Mouse (Mus musculus) MN1 (cell line): Measurements from ENCODE around the gene Ppib.

Experiments
- DNase-seq: peaks from one replicate; pipeline ENCODE4 v3.0.0-alpha.2; 2016; ENCODE audit warnings: low spot score

The Ppib gene

GRCm38 (mm10) chr9:66078072-66078471 is 18.1 kb downstream of the Ppib start:
- DNase-seq = no peak

GRCm38 (mm10) chr9:66078493-66078892 is 18.5 kb downstream of the Ppib start:
- DNase-seq = no peak

- DNase-seq = no peak
Measured at GRCm38 (mm10) chr9:66080804-66081459, 20.9 kb downstream of the Ppib start.

GRCm38 (mm10) chr9:66081999-66082398 is 22.0 kb downstream of the Ppib start:
- DNase-seq = no peak

- no peak for DNase-seq
Measured at GRCm38 (mm10) chr9:66084171-66084570, 24.1 kb downstream of the Ppib start.

GRCm38 (mm10) chr9:66087062-66087461 is 27.0 kb downstream of the Ppib start:
- no peak for DNase-seq

- peak; percentile 37 for DNase-seq
Measured at GRCm38 (mm10) chr9:66088411-66088810, 28.4 kb downstream of the Ppib start.

- peak; percentile 50 for DNase-seq
Measured at GRCm38 (mm10) chr9:66090593-66091244, 30.7 kb downstream of the Ppib start.

- DNase-seq = peak; percentile 24
Measured at GRCm38 (mm10) chr9:66091327-66092231, 31.6 kb downstream of the Ppib start.

- DNase-seq = no peak
Measured at GRCm38 (mm10) chr9:66092664-66093063, 32.6 kb downstream of the Ppib start.

- no peak for DNase-seq
Measured at GRCm38 (mm10) chr9:66101577-66101976, 41.6 kb downstream of the Ppib start.

GRCm38 (mm10) chr9:66102668-66103067 is 42.6 kb downstream of the Ppib start:
- no peak for DNase-seq

GRCm38 (mm10) chr9:66104601-66105000 is 44.6 kb downstream of the Ppib start:
- no peak for DNase-seq

GRCm38 (mm10) chr9:66105168-66105567 is 45.1 kb downstream of the Ppib start:
- no peak for DNase-seq

- DNase-seq = no peak
Measured at GRCm38 (mm10) chr9:66109574-66109973, 49.6 kb downstream of the Ppib start.

- no peak for DNase-seq
Measured at GRCm38 (mm10) chr9:66110126-66110525, 50.1 kb downstream of the Ppib start.

GRCm38 (mm10) chr9:66110611-66111379 is 50.8 kb downstream of the Ppib start:
- no peak for DNase-seq

- no peak for DNase-seq
Measured at GRCm38 (mm10) chr9:66114341-66114740, 54.3 kb downstream of the Ppib start.
